Mouse (Mus musculus) liver, postnatal 0 days (tissue): ENCODE results near the gene Arid2.

Experiments used
- CTCF ChIP-seq: sonication (generic); IDR thresholded peaks from 2 replicates; pipeline ENCODE4 v1.5.1; 2016; ENCODE audit warnings: antibody characterized with exemption, low read depth
- EP300 ChIP-seq: IDR thresholded peaks from 2 replicates; pipeline ENCODE4 v1.6.1; 2016; ENCODE audit warnings: antibody characterized with exemption, low read depth, mild to moderate bottlenecking

- TF ChIP-seq CTCF, result no peak
- TF ChIP-seq EP300, result no peak
Measured at GRCm38 (mm10) chr15:96286935-96287292, 404 bp upstream of the Arid2 start.
